Mouse (Mus musculus): ENCODE measurements around the gene Lingo3.

GRCm38 (mm10) chr10:80808985-80809632 is 34.7 kb downstream of the Lingo3 start:
- TF ChIP-seq POLR2A (IDR thresholded peaks at IDR 0.05; ENCODE audit: borderline replicate concordance, control insufficient read depth, low read depth, low read length) (no peak), CTCF (IDR thresholded peaks at IDR 0.05; ENCODE audit: control insufficient read depth, insufficient read depth, low read length) (no peak)
